Mouse (Mus musculus): ENCODE results near the gene Rpl29.

Gene Rpl29

GRCm38 (mm10) chr9:106429221-106430014 lies at the start of gene Rpl29:
Rpl29 (plus strand) TSS chr9:106429454.
- DNase-seq, result peak; percentile 97

- DNase-seq, result peak; percentile 63
Measured at GRCm38 (mm10) chr9:106386181-106386864, 42.9 kb upstream of the Rpl29 start.

GRCm38 (mm10) chr9:106392828-106393527 lies 36.3 kb upstream of the Rpl29 start:
- no peak for DNase-seq

DNA sequence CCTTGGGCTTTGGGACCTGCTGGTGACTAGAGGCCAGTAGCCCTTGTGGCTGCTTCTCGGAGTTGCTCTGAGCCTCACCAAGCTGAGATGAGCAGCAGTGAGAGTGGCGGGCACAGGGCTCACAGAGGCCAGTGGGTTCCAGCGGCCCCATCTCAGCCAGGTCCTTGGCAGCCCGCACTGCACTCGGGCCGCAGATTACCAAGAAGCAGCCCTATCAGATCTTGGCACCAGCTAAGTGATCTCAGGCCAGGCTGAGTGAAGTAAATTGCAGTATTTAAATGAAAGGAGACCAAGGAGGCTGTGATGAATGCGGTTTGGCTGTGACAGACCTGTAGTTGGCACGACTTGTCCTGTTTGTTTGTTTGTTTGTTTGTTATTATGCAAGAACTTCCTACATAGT lies 35.7 kb upstream of the Rpl29 start:
- no peak for DNase-seq

GRCm38 (mm10) chr9:106394649-106395602 lies 34.3 kb upstream of the Rpl29 start:
- DNase-seq, result peak; percentile 38

- peak; percentile 26 for DNase-seq
Measured at GRCm38 (mm10) chr9:106397733-106398132, 31.5 kb upstream of the Rpl29 start.

GRCm38 (mm10) chr9:106398667-106399311 lies 30.5 kb upstream of the Rpl29 start:
- DNase-seq, result no peak

DNA sequence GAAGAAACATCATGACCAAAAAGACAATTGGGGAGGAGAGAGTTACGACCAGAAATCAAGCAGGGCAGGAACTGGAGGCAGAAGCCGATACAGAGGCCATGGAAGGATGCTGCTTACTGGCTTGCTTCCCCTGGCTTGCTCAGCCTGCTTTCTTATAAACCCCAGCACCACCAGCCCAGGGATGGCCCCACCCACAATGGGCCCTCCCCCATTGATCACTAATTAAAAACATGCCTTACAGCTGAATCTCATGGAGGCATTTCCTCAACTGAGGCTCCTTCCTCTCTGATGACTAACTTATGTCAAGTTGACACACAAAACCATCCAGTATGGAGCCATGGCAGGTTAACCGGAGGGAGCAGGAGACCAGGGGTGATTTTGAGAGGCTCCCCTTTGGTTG lies 29.4 kb upstream of the Rpl29 start:
- DNase-seq, result no peak

GRCm38 (mm10) chr9:106402149-106402548 lies 27.1 kb upstream of the Rpl29 start:
- no peak for DNase-seq

DNA sequence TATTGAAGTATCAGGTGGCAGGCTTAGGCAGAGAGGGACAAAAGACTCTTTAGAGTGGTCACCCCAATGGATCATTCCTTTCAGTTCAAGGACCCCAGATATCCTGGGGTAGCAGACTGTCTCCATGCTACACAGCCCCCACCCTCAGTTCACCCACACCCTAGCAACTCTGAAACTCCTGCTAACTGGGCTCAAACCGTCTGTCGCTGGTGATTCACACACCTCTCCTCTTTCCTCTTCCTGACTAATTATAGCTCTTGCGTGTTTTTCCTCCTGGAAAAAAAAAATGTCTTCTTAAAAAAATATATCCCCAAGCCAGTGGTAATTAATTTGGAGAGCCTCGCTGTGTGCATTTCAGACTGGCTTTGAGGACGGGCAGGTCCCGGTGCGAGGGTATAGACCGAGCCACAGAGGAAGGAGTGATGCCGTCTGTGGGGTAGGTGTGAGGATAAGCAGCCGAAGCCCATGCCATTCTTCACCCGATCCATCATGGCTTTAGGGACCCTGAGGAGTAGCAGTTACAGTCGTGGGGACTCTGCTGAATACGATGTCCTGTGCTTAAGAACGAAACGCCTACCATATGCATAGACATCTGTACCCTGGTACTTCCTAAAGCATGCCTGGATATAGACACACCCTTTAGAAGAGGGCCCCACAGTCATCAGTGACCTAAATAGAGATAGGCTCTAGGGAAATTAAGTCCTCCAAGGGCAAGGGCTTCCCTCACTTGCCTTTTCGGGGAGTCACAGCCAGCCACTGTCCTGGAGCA lies 26.5 kb upstream of the Rpl29 start:
- no peak for DNase-seq

- peak; percentile 74 for DNase-seq
Measured at GRCm38 (mm10) chr9:106405275-106405674, 24.0 kb upstream of the Rpl29 start.

DNA sequence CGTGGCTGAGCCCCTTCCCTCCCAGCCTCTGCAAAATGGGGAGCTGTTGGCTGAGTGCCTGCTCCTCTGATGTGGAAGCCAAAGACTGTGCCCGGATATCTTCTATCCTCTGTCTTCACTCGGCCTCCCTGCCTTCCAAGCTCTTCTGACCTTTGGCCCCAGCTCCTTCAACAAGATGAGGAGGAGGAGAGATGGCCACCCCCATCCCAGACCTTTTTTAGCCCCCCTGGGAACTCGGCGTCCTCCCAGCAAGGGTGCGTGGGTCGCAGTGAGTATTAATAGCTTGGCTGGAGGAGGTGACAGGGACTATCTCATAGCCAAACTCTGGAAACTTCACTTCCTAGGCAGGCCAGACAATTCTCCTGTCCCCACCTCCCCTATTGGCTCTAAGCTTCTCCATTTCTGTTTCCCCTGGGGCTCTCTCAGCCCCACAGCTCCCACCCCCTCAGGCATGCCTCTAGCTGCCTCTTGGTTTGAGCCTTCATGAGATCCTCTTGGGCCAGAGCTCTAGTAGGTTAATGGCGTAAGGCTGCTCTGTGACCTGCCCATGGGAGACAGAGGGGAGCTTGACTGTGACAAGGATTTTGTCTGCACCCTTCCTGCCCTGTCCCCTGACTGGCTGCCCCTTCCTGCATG lies 22.7 kb upstream of the Rpl29 start:
- peak; percentile 69 for DNase-seq

DNA sequence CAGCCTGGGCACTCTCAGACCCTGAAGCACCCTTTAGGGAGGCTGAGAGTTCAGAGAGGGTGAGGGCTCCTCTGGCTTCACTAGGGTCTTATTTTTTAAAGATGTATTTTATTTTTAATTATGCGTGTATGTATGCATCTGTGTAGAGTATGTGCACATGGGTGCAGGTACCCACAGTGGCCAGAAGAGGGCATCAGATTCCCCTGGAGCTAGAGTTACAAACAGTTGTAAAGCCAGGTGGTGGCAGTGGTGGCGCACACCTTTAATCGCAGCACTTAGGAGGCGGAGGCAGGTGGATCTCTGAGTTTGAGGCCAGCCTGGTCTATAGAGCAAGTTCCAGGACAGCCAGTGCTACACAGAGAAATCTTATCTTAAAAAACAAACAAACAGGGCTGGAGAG lies 20.2 kb upstream of the Rpl29 start:
- no peak for DNase-seq

DNA sequence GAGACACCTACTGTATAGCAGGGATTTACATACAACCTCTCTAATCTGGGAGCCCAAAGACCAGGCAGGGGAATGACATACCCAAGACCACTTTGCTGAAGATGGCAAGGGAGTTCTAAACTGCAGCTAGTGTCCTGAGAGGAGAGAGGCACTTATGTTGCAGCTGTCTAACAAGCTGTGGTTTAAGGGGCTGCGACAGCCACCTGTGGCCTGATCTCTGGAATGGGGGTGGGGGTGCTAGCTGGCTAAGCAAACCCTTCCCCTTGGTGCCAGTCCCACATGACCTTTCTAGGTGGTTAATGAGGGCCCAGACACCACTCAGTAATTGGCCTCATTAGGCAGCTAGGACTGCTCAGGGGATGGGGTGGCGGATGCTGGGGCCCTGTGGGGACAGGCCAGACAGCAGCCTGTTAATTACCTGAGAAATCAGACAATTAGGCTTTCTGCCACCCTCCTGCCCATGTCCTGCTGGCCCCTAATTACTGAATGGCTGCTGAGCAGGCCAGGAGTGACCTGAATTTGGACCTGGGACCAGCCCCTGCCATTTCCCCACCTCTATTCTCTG lies 19.1 kb upstream of the Rpl29 start:
- DNase-seq, result no peak

DNA sequence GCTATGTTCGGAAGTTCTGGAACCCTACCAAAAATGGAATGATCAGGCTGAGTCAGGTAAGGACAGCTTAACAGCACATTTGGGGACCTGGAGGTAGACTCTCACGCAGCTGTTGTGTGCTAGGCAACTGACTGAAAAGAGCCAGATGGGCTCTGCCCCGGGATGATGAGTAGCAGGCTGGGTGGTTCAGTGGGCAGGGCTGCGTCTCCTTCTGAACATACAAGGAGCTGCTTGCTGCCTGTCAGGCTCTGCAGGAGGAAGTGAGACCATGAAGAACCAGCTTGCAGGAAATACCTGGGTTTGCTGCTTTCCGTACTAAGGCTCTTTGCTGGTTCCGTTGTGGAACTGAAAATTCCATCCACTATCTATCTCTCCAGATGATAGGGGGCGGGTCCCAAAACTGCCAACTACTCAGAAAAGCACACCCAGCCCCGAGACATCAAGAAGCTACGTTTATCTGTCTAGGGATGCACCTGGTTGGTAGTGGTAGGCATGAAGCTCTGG lies 18.1 kb upstream of the Rpl29 start:
- no peak for DNase-seq

DNA sequence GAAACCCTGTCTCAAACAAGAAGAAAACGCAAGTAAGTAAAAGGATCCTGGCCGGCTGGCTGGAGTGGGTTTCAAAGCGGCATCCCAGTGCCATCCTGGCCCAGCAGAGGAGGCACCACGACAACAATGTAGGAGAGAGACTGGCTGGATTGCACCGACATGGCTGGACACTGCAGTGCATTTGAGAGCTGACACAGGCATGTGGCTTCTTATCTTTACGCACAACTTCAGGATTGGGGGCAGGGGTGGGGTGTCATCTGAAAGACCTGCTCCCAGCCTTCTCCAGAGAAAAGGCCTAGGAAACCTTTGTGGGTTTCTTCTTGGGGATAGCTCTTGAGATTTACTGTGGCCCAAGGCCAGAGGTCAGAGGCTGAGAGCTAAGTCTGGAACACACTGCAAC lies 17.5 kb upstream of the Rpl29 start:
- DNase-seq, result no peak

- no peak for DNase-seq
Measured at GRCm38 (mm10) chr9:106412210-106412609, 17.0 kb upstream of the Rpl29 start.

DNA sequence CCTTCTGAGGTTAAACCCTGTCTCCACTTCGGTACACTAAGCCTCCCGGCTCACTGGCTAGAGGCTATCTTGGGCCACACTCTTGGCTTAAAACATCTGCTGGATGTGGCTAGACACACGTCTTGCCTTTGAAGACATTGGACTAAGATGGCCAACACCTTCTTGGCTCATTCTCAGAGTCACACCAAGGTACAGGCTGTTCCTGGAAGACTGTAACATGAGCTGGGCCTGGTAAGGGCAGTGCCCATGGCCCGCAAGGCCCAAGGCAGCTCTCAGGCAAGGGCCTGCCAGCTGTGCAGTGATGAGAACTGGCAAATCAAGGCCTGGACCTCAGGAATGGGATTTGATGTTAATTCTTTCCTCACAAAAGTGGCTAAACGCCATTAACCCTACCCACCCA lies 15.6 kb upstream of the Rpl29 start:
- DNase-seq, result no peak

GRCm38 (mm10) chr9:106416826-106417225 lies 12.4 kb upstream of the Rpl29 start:
- no peak for DNase-seq

Measured in lung, postnatal 36 days (tissue).